Mouse (Mus musculus) C2C12 (cell line): Measurements from ENCODE around the gene Srsf3. TPM values are rescaled to one million over a fixed set of nuclear protein-coding genes. Genes with fewer than 3 reads are reported as not detected.

Source experiments
- H3K27me3 ChIP-seq: one replicate; pipeline ENCODE4 v1.6.1; 2011; ENCODE audit not compliant: control insufficient read depth, insufficient read depth, insufficient read length
- H3K36me3 ChIP-seq: one replicate; pipeline ENCODE4 v1.6.1; 2011; ENCODE audit not compliant: control insufficient read depth, insufficient read depth
- H3K4me3 ChIP-seq: one replicate; pipeline ENCODE4 v1.5.1; 2011; ENCODE audit warnings: mild to moderate bottlenecking, control low read depth; ENCODE audit not compliant: poor library complexity, insufficient read depth, severe bottlenecking
- H3K79me2 ChIP-seq: one replicate; pipeline ENCODE4 v1.6.1; 2011; ENCODE audit not compliant: control insufficient read depth, insufficient read depth
- H3K79me3 ChIP-seq: one replicate; pipeline ENCODE4 v1.6.1; 2011; ENCODE audit warnings: low read depth, control low read depth
- H3ac ChIP-seq: one replicate; pipeline ENCODE3; 2011; ENCODE audit warnings: low read depth; ENCODE audit not compliant: control insufficient read depth, insufficient read length
- CEBPB ChIP-seq: IDR thresholded peaks from one replicate; pipeline ENCODE4 v1.6.1; 2011; ENCODE audit warnings: low read depth, mild to moderate bottlenecking, control low read depth, moderate library complexity
- CTCF ChIP-seq: IDR thresholded peaks from one replicate; pipeline ENCODE4 v1.5.1; 2011; ENCODE audit not compliant: control insufficient read depth, insufficient read depth, insufficient read length
- FOSL1 ChIP-seq: IDR thresholded peaks from one replicate; pipeline ENCODE4 v1.8.0; 2011; ENCODE audit warnings: mild to moderate bottlenecking, low read length; ENCODE audit not compliant: poor library complexity, insufficient read depth, severe bottlenecking
- MAX ChIP-seq: IDR thresholded peaks from one replicate; pipeline ENCODE4 v1.6.1; 2011; ENCODE audit warnings: mild to moderate bottlenecking, control low read depth
- MYOD1 ChIP-seq: IDR thresholded peaks from one replicate; pipeline ENCODE4 v1.6.1; 2011; ENCODE audit warnings: low read depth; ENCODE audit not compliant: control insufficient read depth, insufficient read length
- MYOG ChIP-seq: IDR thresholded peaks from one replicate; pipeline ENCODE4 v1.6.1; 2011; ENCODE audit not compliant: control insufficient read depth, insufficient read length; ENCODE audit errors: extremely low read depth
- USF1 ChIP-seq: IDR thresholded peaks from one replicate; pipeline ENCODE4 v1.6.1; 2011; ENCODE audit warnings: low read depth, mild to moderate bottlenecking, control low read depth, moderate library complexity
- polyA plus RNA-seq: library from polyadenylated mRNA; unstranded; fragments of >200 nt; fragmentation: generic; extraction: Trizol; gene quantifications from one replicate; pipeline ENCODE4 v1.2.1, GENCODE M21; 2012; ENCODE audit warnings: missing spikeins

The Srsf3 gene
- polyA plus RNA-seq, 1 experiment, result 235 TPM

GRCm38 (mm10) chr17:29003740-29004139, 28.7 kb upstream of the Srsf3 start:
- peaks cover 53% of the 10 kb centered on the region for H3K79me3 ChIP-seq
- H3ac ChIP-seq, result no peak overlapping the region
- TF ChIP-seq CTCF, result no peak
- H3K27me3 ChIP-seq, result no peaks in the 10 kb centered on the region
- H3K36me3 ChIP-seq, result peaks cover 20% of the 10 kb centered on the region
- no peak overlapping the region for H3K4me3 ChIP-seq
- peaks cover 83% of the 10 kb centered on the region for H3K79me2 ChIP-seq

- no peak overlapping the region for H3ac ChIP-seq
- no peak for TF ChIP-seq MAX
- no peak for TF ChIP-seq MYOG
- no peak for TF ChIP-seq USF1
- TF ChIP-seq FOSL1, result no peak
- no peak for TF ChIP-seq CEBPB
- TF ChIP-seq CTCF, result no peak
- no peak for TF ChIP-seq MYOD1
These were observed 27.4 kb upstream of the Srsf3 start for GRCm38 (mm10) chr17:29005002-29005401.

GRCm38 (mm10) chr17:29006812-29007211, 25.6 kb upstream of the Srsf3 start:
- no peak for TF ChIP-seq FOSL1
- no peak for TF ChIP-seq CEBPB
- TF ChIP-seq MYOG, result no peak
- TF ChIP-seq MYOD1, result no peak
- no peak for TF ChIP-seq MAX
- no peak for TF ChIP-seq CTCF
- TF ChIP-seq USF1, result no peak
- H3K36me3 ChIP-seq, result no peaks in the 10 kb centered on the region

More at GRCm38 (mm10) chr17:29005002-29005401, 27.4 kb upstream of the Srsf3 start:
- Histone ChIP-seq H3K36me3 (peaks cover 10% of the 10 kb centered on the region), H3K27me3 (no peaks in the 10 kb centered on the region), H3K79me2 (peaks cover 77% of the 10 kb centered on the region), H3K4me3 (no peak overlapping the region), H3K79me3 (peaks cover 50% of the 10 kb centered on the region)

GRCm38 (mm10) chr17:29007243-29007640, 25.2 kb upstream of the Srsf3 start:
- H3K36me3 ChIP-seq, result no peaks in the 10 kb centered on the region
- H3K27me3 ChIP-seq, result no peaks in the 10 kb centered on the region
- H3K79me3 ChIP-seq, result peaks cover 42% of the 10 kb centered on the region
- TF ChIP-seq MYOG, result no peak
- no peak for TF ChIP-seq CTCF
- no peak for TF ChIP-seq MYOD1
- no peak for TF ChIP-seq CEBPB
- H3K4me3 ChIP-seq, result peak overlapping the region; percentile 84
- H3ac ChIP-seq, result peak overlapping the region; percentile 80
- peaks cover 54% of the 10 kb centered on the region for H3K79me2 ChIP-seq

More at GRCm38 (mm10) chr17:29006812-29007211, 25.6 kb upstream of the Srsf3 start:
- Histone ChIP-seq H3K79me2 (peaks cover 59% of the 10 kb centered on the region), H3ac (peak overlapping the region; percentile 80), H3K27me3 (no peaks in the 10 kb centered on the region), H3K79me3 (peaks cover 42% of the 10 kb centered on the region), H3K4me3 (peak overlapping the region; percentile 84)

- TF ChIP-seq FOSL1 (no peak), CEBPB (no peak)
- H3ac ChIP-seq, result peak within 1 kb of the TSS; percentile 80
- H3K27me3 ChIP-seq, result no peaks in the 10 kb centered on the region
- H3K36me3 ChIP-seq, result no peaks in the 10 kb centered on the region
- peaks cover 38% of the 10 kb centered on the region for H3K79me3 ChIP-seq
- H3K79me2 ChIP-seq, result peaks cover 49% of the 10 kb centered on the region
- H3K4me3 ChIP-seq, result peak within 1 kb of the TSS; percentile 84
These were observed 24.6 kb upstream of the Srsf3 start, which contains the start of gene Stk38 for GRCm38 (mm10) chr17:29007641-29008325. Stk38 (minus strand) TSS chr17:29007995.

GRCm38 (mm10) chr17:29008326-29008650, 24.1 kb upstream of the Srsf3 start:
- no peak for TF ChIP-seq FOSL1
- H3K79me2 ChIP-seq, result peaks cover 44% of the 10 kb centered on the region
- peak overlapping the region; percentile 84 for H3K4me3 ChIP-seq
- H3K36me3 ChIP-seq, result no peaks in the 10 kb centered on the region
- no peaks in the 10 kb centered on the region for H3K27me3 ChIP-seq
- peaks cover 38% of the 10 kb centered on the region for H3K79me3 ChIP-seq
- peak overlapping the region; percentile 25 for H3ac ChIP-seq
